Mouse (Mus musculus) ES-Bruce4 (cell line): ENCODE measurements around the gene Ccdc18. TPM values are rescaled to one million over a fixed set of nuclear protein-coding genes. Genes with fewer than 3 reads are reported as not detected.
"Not testable (repeated sequence)": the region's sequence is repeated elsewhere in the genome, so short reads cannot be mapped to it uniquely, and the experiment has no call there.

Source experiments
- H3K27ac ChIP-seq: 2 replicates; pipeline ENCODE4 v1.5.1; 2012; ENCODE audit warnings: low read length, inconsistent platforms; ENCODE audit not compliant: insufficient read depth
- H3K27me3 ChIP-seq: 2 replicates; pipeline ENCODE4 v1.6.1; 2012; ENCODE audit warnings: mild to moderate bottlenecking, low read length, inconsistent platforms; ENCODE audit not compliant: control insufficient read depth, poor library complexity, insufficient read depth, severe bottlenecking
- H3K36me3 ChIP-seq: 2 replicates; pipeline ENCODE4 v1.6.1; 2012; ENCODE audit warnings: inconsistent platforms, mild to moderate bottlenecking, low read length, moderate library complexity; ENCODE audit not compliant: control insufficient read depth, poor library complexity, insufficient read depth, severe bottlenecking
- H3K4me1 ChIP-seq: one replicate; pipeline ENCODE4 v1.8.1; 2011; ENCODE audit warnings: low read length; ENCODE audit not compliant: control insufficient read depth, insufficient read depth
- H3K4me3 ChIP-seq: 2 replicates; pipeline ENCODE4 v1.5.1; 2011; ENCODE audit warnings: low read depth, mild to moderate bottlenecking, low read length
- H3K9ac ChIP-seq: 2 replicates; pipeline ENCODE4 v1.6.1; 2012; ENCODE audit warnings: low read depth, mild to moderate bottlenecking, inconsistent platforms; ENCODE audit not compliant: poor library complexity, severe bottlenecking
- H3K9me3 ChIP-seq: replicated peaks from 2 replicates; pipeline ENCODE4 v1.6.1; 2012; ENCODE audit warnings: mild to moderate bottlenecking, low read length, inconsistent platforms; ENCODE audit not compliant: control insufficient read depth, poor library complexity, insufficient read depth, severe bottlenecking
- CTCF ChIP-seq: IDR thresholded peaks from one replicate; pipeline ENCODE4 v1.8.1; 2011; ENCODE audit warnings: low read depth, low read length
- EP300 ChIP-seq: IDR thresholded peaks from 2 replicates; pipeline ENCODE4 v1.6.1; 2011; ENCODE audit warnings: low read depth, low read length; ENCODE audit not compliant: insufficient read depth
- POLR2A ChIP-seq: IDR thresholded peaks from one replicate; pipeline ENCODE4 v1.8.1; 2011; ENCODE audit warnings: low read length; ENCODE audit not compliant: insufficient read depth
- polyA plus RNA-seq: library from polyadenylated mRNA; stranded (reverse); fragments of >200 nt; gene quantifications from 2 replicates; pipeline ENCODE4 v1.2.4, GENCODE M21; 2011; ENCODE audit warnings: low read depth; ENCODE audit not compliant: missing spikeins, insufficient read depth, insufficient read length

Gene Ccdc18
- polyA plus RNA-seq: 45.3 and 50.2 TPM in 2 replicates

DNA sequence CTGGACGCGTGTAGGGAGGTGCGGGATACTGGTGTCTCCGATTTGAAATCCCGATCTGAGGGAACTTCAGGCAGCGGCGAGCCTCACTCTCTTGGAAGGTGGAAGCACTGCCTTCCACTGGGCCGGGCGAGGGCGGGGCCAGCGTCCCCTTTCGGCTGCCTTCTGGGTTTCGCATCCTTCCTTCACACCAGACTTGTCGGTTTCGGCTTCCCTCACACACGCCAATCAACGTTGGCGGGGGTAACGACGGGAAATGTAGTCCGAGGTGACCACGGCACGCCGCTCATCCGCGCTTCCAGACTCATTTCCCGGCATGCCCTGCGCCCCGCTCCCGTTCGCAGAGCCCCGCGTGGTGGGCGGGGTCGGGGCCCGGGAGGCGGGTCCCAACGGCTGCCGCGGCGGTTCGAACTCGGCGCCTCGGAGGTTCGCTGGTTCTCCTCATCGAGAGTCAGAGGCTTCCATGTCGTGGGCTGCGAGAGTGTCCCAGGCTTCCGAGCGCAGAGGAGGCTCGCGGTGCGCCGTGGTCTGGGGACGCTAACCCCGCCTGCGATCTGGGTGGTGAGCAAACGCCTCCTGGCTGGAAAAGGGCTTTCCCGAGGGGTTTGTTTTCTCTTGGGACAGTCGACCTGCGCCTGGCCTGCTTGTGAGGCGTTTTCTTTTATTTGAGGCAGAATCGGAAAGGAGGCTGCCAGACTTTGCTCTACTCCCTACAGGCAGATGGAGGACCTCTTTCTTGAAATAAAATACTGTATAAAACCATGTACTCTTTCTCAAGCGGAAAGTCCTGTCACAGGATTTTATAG, at the start of gene Ccdc18, which contains the start of gene Tmed5:
Gene Ccdc18, plus strand, starts transcription at position 435 of the 803 bp plus-strand sequence.
Gene Tmed5, minus strand, starts transcription at position 180 of the 803 bp plus-strand sequence.
- no peaks in the 10 kb centered on the region for H3K27me3 ChIP-seq
- peak within 1 kb of the TSS; percentile 82 for H3K9ac ChIP-seq
- H3K27ac ChIP-seq: peak within 1 kb of the TSS; percentile 77
- peaks cover 13% of the 10 kb centered on the region for H3K36me3 ChIP-seq
- TF ChIP-seq CTCF (no peak), POLR2A (peak; percentile 79)
- H3K4me1 ChIP-seq: no peaks in the 10 kb centered on the region
- H3K9me3 ChIP-seq: no peaks in the 10 kb centered on the region
- H3K4me3 ChIP-seq: peak within 1 kb of the TSS; percentile 89

- 0 out of 2 replicates have a peak overlapping the region, but pooled peaks have one; percentile 4 for H3K27ac ChIP-seq
- H3K4me1 ChIP-seq: no peaks in the 10 kb centered on the region
- H3K36me3 ChIP-seq: peaks cover 74% of the 10 kb centered on the region
- no peak overlapping the region for H3K4me3 ChIP-seq
- H3K9me3 ChIP-seq: no peaks in the 10 kb centered on the region
- H3K27me3 ChIP-seq: no peaks in the 10 kb centered on the region
- TF ChIP-seq CTCF (peak; percentile 34), EP300 (no peak)
- no peak overlapping the region for H3K9ac ChIP-seq
Observed at GRCm38 (mm10) chr5:108085440-108085839, 47.2 kb upstream of the Ccdc18 start.

DNA sequence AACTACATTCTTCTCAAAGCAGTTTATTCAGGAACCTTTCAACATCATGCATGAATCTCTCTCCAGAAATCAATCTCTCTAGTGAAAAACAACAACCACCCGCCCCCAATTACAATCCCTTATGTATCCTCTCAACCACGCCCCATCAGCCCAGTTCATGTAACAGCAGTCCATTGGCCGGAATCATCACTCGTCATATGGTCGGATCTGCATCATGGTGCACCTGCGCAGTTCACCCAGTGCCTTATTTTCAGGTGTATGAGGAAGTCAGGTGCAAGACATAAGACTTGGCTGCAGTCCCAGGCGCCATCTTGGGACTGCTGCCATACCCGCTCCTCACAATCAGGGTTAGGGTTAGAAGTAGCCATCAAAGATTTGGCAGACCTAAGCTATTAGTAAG, 39.9 kb upstream of the Ccdc18 start:
- not testable (repeated sequence) for H3K4me1 ChIP-seq, H3K27me3 ChIP-seq, H3K9ac ChIP-seq, H3K27ac ChIP-seq, H3K4me3 ChIP-seq, H3K9me3 ChIP-seq
- H3K36me3 ChIP-seq: peaks cover 67% of the 10 kb centered on the region

DNA sequence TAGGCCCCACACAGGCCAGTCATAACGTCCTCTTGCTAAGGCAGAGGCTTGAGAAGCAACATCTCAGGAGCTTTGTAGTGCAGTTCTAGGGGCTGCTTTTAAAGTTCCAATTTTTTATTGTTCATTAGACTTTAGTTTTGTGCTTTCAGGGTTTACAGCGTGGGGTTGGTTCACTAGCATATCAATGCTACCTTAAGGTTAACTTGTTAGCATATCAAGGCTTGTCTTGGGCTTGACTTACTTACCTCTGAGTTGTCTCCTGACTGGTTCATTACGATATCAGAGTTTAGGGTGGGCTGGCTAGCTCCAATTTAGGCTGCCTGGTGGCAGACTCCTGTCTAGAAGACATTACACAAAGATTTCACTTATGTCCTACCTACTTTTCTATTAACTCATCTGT, 35.0 kb upstream of the Ccdc18 start:
- no peak for TF ChIP-seq POLR2A
- no peak for TF ChIP-seq CTCF
- no peak for TF ChIP-seq EP300
- Histone ChIP-seq H3K27me3 (no peaks in the 10 kb centered on the region), H3K36me3 (peaks cover 59% of the 10 kb centered on the region), H3K4me3 (no peak overlapping the region), H3K9ac (no peak overlapping the region), H3K4me1 (peaks cover 6% of the 10 kb centered on the region), H3K27ac (peak overlapping the region; percentile 89), H3K9me3 (no peaks in the 10 kb centered on the region)

- H3K36me3 ChIP-seq: peaks cover 60% of the 10 kb centered on the region
- TF ChIP-seq POLR2A (no peak), CTCF (no peak), EP300 (no peak)
- no peak overlapping the region for H3K9ac ChIP-seq
Observed at GRCm38 (mm10) chr5:108100196-108100595, 32.5 kb upstream of the Ccdc18 start.

DNA sequence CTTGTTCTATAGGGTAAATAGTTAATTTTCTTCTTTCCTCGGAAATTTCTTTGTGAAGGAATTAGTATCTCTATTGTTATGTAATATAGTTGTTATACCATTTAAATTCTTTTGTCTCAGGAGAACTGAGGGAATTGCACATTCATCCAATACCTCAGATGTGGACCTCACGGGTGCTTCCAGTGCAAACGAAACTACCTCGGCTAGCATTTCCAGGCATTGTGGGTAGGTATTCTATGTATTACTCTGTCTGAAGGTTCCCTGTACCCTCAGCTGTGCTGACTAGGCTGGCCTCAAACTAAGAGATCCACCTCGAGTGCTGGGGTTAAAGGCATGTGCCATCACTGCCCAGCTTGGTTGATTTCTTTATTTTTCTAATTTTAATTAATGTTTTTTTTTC, 28.4 kb upstream of the Ccdc18 start:
- Histone ChIP-seq H3K9ac (no peak overlapping the region), H3K4me1 (no peaks in the 10 kb centered on the region), H3K27me3 (no peaks in the 10 kb centered on the region), H3K36me3 (peaks cover 58% of the 10 kb centered on the region), H3K27ac (no peak overlapping the region), H3K9me3 (no peaks in the 10 kb centered on the region), H3K4me3 (no peak overlapping the region)
- no peak for TF ChIP-seq POLR2A
- no peak for TF ChIP-seq CTCF
- TF ChIP-seq EP300: no peak

More at GRCm38 (mm10) chr5:108100196-108100595, 32.5 kb upstream of the Ccdc18 start:
- Histone ChIP-seq H3K27me3 (no peaks in the 10 kb centered on the region), H3K4me1 (peaks cover 3% of the 10 kb centered on the region), H3K4me3 (no peak overlapping the region), H3K27ac (no peak overlapping the region), H3K9me3 (no peaks in the 10 kb centered on the region)
